Mouse (Mus musculus): ENCODE data around the gene Ptprm. TPM values are rescaled to one million over a fixed set of nuclear protein-coding genes. Genes with fewer than 3 reads are reported as not detected.

The Ptprm gene
- polyA plus RNA-seq, 1 experiment from 2014 or later, result 19.9 TPM

DNA sequence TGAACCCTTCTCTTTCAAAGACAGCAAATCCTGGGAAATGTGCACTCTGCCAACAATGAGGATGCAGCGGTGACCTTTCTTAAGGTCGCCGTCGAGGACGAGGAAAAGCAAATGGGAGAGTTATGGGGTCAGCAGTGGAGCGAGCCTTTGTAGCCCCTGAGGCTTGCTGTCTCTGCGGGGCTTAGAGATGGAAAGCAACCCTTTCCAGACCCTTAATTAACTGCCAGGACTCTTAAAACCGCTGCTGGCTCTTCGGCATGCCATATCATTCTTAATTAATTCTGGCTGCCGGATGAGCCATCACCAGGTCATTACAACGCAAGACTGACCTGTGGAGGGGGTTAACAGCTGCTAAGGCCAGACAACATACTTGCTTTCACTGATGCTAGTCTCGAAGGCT is 568.1 kb downstream of the Ptprm start:
- WGBS, result 31% methylated on average over 12 of the region's 12 CpGs
- Histone ChIP-seq H3K27me3 (replicated peaks; ENCODE audit: control insufficient read depth, insufficient read depth, low read length) (no peaks in the 10 kb centered on the region), H3K4me2 (ENCODE audit: low read length) (no peak overlapping the region), H3K36me3 (ENCODE audit: control insufficient read depth, insufficient read depth, low read length) (no peaks in the 10 kb centered on the region), H3K9ac (ENCODE audit: low read depth, low read length) (no peak overlapping the region), H3K4me3 (ENCODE audit: low read length) (no peak overlapping the region), H3K4me1 (ENCODE audit: control insufficient read depth, insufficient read depth, low read depth, low read length) (no peaks in the 10 kb centered on the region), H3K9me3 (ENCODE audit: control insufficient read depth, low read length) (no peaks in the 10 kb centered on the region), H3K27ac (ENCODE audit: low read depth, low read length) (no peak overlapping the region)
- no peak for ATAC-seq

DNA sequence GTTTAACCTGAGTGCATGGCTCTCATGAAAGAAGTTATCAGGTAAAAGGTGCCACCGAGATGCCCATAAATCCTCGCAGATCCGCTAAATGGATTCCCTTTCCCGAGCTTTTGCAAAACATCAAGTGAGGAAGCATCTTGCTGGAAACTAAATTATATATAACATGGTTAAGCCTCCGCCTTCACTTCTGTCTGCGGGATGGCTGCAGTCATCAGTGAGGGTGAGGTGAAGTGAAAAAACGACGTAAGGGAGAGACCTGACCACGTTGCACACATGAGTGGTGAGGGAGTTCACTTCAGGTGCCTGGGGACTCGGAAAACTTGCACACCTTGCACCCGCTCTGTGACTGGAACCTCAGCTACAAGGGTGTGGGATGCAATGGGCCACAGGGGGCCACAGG is 568.7 kb downstream of the Ptprm start:
- Histone ChIP-seq H3K9ac (ENCODE audit: low read depth, low read length) (no peak overlapping the region), H3K4me3 (ENCODE audit: low read length) (no peak overlapping the region), H3K9me3 (ENCODE audit: control insufficient read depth, low read length) (no peaks in the 10 kb centered on the region), H3K36me3 (ENCODE audit: control insufficient read depth, insufficient read depth, low read length) (no peaks in the 10 kb centered on the region), H3K27me3 (replicated peaks; ENCODE audit: control insufficient read depth, insufficient read depth, low read length) (no peaks in the 10 kb centered on the region), H3K4me1 (ENCODE audit: control insufficient read depth, insufficient read depth, low read depth, low read length) (no peaks in the 10 kb centered on the region), H3K27ac (ENCODE audit: low read depth, low read length) (no peak overlapping the region), H3K4me2 (ENCODE audit: low read length) (no peak overlapping the region)
- ATAC-seq, result no peak
- 86% methylated on average over 11 of the region's 11 CpGs for WGBS

DNA sequence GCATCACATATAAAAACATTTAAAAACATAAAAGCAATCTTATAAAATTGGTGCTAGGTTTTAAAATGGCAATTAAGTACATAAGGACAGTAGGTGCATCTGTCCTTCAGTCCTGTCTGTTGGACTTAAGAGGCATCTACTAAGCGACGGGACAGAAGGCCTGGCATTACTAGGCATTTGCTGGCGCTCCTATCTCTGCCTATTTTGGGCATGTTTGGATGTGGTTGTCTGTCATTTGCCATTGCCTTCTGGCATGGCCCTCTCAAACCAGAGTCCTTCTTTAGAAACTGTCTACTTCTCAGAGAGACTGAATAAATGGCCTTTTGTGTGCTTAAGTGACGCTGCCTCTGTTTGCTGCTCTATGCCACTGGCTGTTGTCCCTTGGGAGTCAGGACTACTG is 570.7 kb downstream of the Ptprm start:
- Histone ChIP-seq H3K36me3 (ENCODE audit: control insufficient read depth, insufficient read depth, low read length) (no peaks in the 10 kb centered on the region), H3K4me1 (ENCODE audit: control insufficient read depth, insufficient read depth, low read depth, low read length) (no peaks in the 10 kb centered on the region), H3K9me3 (ENCODE audit: control insufficient read depth, low read length) (no peaks in the 10 kb centered on the region), H3K4me3 (ENCODE audit: low read length) (no peak overlapping the region), H3K27me3 (replicated peaks; ENCODE audit: control insufficient read depth, insufficient read depth, low read length) (no peaks in the 10 kb centered on the region), H3K9ac (ENCODE audit: low read depth, low read length) (no peak overlapping the region), H3K27ac (ENCODE audit: low read depth, low read length) (no peak overlapping the region), H3K4me2 (ENCODE audit: low read length) (no peak overlapping the region)
- ATAC-seq, result no peak
- 83% methylated on average over 4 of the region's 4 CpGs for WGBS

DNA sequence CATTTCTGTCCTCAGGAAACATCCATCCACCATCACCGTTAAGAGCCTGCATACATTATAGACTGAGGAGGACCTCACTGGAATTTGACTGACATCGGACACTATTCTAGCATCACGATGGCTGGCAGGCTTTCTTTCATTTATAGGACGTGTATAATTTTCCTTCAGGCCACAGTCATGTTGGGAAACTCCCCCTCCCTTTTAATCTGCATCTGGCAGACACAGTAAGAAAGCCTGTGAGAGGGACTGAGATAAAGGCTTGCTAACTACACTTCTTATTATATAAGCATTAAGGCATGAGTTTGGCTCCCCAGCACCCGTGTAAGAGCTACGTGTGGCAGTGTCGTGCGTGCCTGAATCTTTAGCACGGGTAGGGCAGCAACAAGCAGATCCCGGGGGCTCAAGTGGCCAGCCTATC is 571.2 kb downstream of the Ptprm start:
- Histone ChIP-seq H3K4me1 (ENCODE audit: control insufficient read depth, insufficient read depth, low read depth, low read length) (no peaks in the 10 kb centered on the region), H3K4me2 (ENCODE audit: low read length) (no peak overlapping the region), H3K4me3 (ENCODE audit: low read length) (no peak overlapping the region), H3K36me3 (ENCODE audit: control insufficient read depth, insufficient read depth, low read length) (no peaks in the 10 kb centered on the region), H3K27me3 (replicated peaks; ENCODE audit: control insufficient read depth, insufficient read depth, low read length) (no peaks in the 10 kb centered on the region), H3K9me3 (ENCODE audit: control insufficient read depth, low read length) (no peaks in the 10 kb centered on the region), H3K27ac (ENCODE audit: low read depth, low read length) (no peak overlapping the region), H3K9ac (ENCODE audit: low read depth, low read length) (no peak overlapping the region)
- ATAC-seq, result no peak; the same call in 1 of the 2 replicates
- 54% methylated on average over 10 of the region's 10 CpGs for WGBS

DNA sequence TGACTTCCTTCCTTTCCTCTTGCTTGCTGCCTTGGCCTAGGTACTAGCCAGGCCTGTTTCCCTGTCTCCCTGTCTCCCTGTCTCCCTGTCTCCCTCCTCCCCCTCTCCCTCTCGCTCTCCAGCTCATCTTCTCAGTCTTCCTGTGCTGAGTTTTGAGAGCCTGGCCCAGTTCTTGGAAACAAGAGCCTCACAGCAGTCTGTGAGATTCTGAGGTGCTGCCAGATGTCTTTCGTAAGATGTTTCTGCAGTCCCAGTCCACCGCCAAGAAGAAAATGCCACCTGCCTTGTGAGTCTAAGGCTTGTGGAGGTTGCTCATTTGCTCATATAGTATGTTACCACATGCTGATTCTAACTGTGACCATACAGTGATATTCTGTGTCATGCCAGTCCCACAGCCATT is 572.3 kb downstream of the Ptprm start:
- no peaks in the 10 kb centered on the region for H3K9me3 ChIP-seq (ENCODE audit: control insufficient read depth, low read length)
- no peak overlapping the region for H3K9ac ChIP-seq (ENCODE audit: low read depth, low read length)
- no peak overlapping the region for H3K4me3 ChIP-seq (ENCODE audit: low read length)
- H3K27me3 ChIP-seq (replicated peaks; ENCODE audit: control insufficient read depth, insufficient read depth, low read length), result no peaks in the 10 kb centered on the region
- H3K36me3 ChIP-seq (ENCODE audit: control insufficient read depth, insufficient read depth, low read length), result no peaks in the 10 kb centered on the region
- ATAC-seq, result no peak
- 82% methylated on average over 3 of the region's 3 CpGs for WGBS
- no peak overlapping the region for H3K27ac ChIP-seq (ENCODE audit: low read depth, low read length)
- no peak overlapping the region for H3K4me2 ChIP-seq (ENCODE audit: low read length)
- no peaks in the 10 kb centered on the region for H3K4me1 ChIP-seq (ENCODE audit: control insufficient read depth, insufficient read depth, low read depth, low read length)

DNA sequence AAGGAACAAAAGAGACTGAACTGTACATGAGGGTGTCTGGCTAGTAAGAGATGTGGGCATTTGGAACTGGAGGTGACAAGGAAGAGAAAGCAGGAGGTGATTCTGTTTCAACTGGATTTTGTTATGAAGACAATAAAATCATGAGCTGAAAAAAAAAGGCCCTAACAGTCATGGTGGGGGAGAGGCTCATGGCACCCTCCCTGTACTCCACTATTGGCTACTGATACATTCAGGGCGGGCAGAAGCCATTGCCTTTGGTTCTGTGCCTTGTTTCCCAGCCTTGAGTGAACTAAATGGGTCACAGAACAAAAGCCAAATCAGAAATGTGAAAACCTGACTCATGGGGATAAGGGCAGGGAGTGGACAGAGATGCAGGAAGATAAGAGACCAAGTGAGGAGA is 575.2 kb downstream of the Ptprm start:
- 82% methylated on average over 1 of the region's 1 CpGs for WGBS
- H3K9me3 ChIP-seq (ENCODE audit: control insufficient read depth, low read length), result no peaks in the 10 kb centered on the region
- no peak overlapping the region for H3K4me3 ChIP-seq (ENCODE audit: low read length)
- H3K4me2 ChIP-seq (ENCODE audit: low read length), result no peak overlapping the region
- no peaks in the 10 kb centered on the region for H3K27me3 ChIP-seq (replicated peaks; ENCODE audit: control insufficient read depth, insufficient read depth, low read length)
- H3K27ac ChIP-seq (ENCODE audit: low read depth, low read length), result no peak overlapping the region
- ATAC-seq, result no peak
- no peaks in the 10 kb centered on the region for H3K4me1 ChIP-seq (ENCODE audit: control insufficient read depth, insufficient read depth, low read depth, low read length)
- no peaks in the 10 kb centered on the region for H3K36me3 ChIP-seq (ENCODE audit: control insufficient read depth, insufficient read depth, low read length)
- no peak overlapping the region for H3K9ac ChIP-seq (ENCODE audit: low read depth, low read length)

DNA sequence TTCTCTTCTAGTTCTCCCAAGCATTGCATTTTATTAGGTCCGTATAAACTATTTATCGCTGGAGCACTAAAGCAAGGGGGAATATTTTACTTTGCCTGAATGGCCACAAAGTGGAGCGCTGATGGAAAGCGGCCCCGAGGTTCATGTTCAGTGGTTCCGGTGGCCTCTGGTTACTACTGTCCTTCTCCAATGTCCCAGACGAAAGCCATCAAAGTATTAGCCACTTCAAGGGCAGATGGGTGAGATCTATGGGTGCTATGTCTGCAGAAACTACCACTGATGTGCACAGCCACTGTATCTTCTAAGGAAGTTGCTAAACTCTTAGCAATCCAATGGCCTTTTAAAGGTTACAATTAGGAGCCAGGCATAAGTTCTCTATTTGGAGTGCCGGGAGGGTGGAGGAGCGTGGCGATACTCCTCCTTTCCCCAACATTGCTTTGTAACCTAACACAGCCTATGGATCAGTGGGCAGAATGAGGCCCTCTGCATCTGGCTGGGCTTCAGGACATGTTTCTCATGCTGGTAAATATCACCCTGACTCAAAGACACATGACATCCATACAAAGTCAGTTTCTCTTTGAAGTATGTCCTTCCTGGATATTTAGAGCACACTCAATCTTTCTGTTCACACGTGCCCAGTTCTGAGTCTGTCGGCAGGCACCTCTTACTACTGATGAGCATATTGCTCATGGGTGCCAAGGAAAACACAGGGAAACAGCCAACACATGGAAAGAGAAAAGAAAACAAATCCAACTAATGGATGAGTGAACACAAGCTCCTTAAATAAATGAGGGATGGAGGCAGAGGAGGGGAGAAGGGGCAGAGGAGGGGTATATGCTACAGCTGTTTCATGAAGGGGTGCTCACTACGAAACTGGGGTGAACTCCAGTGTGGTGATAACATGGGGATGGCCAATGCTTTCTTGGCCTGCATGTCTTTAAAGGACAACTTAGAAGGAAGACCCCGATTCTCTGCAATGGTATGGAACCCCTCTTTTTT is 584.6 kb downstream of the Ptprm start:
- Histone ChIP-seq H3K36me3 (ENCODE audit: control insufficient read depth, insufficient read depth, low read length) (no peaks in the 10 kb centered on the region), H3K4me1 (ENCODE audit: control insufficient read depth, insufficient read depth, low read depth, low read length) (no peaks in the 10 kb centered on the region), H3K9ac (ENCODE audit: low read depth, low read length) (no peak overlapping the region), H3K4me3 (ENCODE audit: low read length) (no peak overlapping the region), H3K27ac (ENCODE audit: low read depth, low read length) (no peak overlapping the region), H3K4me2 (ENCODE audit: low read length) (no peak overlapping the region), H3K27me3 (replicated peaks; ENCODE audit: control insufficient read depth, insufficient read depth, low read length) (no peaks in the 10 kb centered on the region), H3K9me3 (ENCODE audit: control insufficient read depth, low read length) (no peaks in the 10 kb centered on the region)
- ATAC-seq, result no peak
- 80% methylated on average over 14 of the region's 14 CpGs for WGBS

DNA sequence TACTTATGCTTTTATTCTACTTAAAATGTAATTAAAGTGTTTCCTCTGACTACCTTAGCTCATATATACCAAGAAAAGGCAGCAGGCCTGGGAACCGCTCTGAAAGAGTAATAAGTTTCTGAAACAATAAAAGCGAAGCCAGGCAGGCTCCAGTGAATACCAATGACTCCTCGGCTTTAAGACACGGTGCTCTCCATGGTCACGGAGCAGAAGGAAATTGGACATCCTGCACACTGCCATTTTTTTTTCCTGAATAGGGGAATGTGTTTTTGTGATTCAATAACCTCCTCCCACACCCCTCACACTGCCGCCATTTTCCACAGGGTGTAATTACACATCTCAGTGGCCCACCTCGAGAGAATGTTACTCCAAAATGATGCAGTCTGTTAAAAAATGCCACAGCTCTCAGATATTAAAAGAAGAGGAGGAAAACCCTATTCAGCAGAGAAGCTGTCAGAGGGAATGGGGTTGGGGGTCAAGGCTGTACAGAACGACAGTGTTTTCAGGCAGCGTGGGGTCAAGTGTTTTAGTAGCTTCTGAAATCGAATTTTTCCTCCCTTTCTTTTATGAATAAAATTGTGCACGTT is 585.5 kb downstream of the Ptprm start:
- Histone ChIP-seq H3K36me3 (ENCODE audit: control insufficient read depth, insufficient read depth, low read length) (no peaks in the 10 kb centered on the region), H3K4me2 (ENCODE audit: low read length) (no peak overlapping the region), H3K9ac (ENCODE audit: low read depth, low read length) (no peak overlapping the region), H3K4me1 (ENCODE audit: control insufficient read depth, insufficient read depth, low read depth, low read length) (no peaks in the 10 kb centered on the region), H3K9me3 (ENCODE audit: control insufficient read depth, low read length) (no peaks in the 10 kb centered on the region), H3K4me3 (ENCODE audit: low read length) (no peak overlapping the region), H3K27me3 (replicated peaks; ENCODE audit: control insufficient read depth, insufficient read depth, low read length) (no peaks in the 10 kb centered on the region), H3K27ac (ENCODE audit: low read depth, low read length) (0 out of 2 replicates have a peak overlapping the region, but pooled peaks have one; percentile 4)
- peak; percentile 60; the same call in 1 of the 2 replicates for ATAC-seq
- 26% methylated on average over 11 of the region's 11 CpGs for WGBS

DNA sequence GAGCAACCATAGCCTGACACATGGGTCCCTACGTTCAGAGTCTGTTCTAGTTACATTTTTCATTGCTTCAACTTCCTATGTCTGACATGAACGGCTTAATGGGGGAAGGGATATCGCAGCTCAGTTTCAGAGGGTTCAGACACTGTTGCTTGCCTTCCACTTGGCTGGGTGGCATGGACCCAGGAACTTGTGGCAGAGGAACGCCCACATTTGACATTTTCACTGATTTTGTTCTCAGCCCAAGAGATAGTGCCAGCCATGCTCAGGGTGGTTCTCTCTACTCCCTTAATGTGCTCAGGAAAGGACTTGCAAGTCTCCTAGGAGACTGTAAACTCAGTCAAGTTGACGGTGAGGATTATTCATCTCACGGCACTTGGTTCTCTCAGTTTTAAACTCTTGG is 588.1 kb downstream of the Ptprm start:
- no peak for ATAC-seq
- H3K9me3 ChIP-seq (ENCODE audit: control insufficient read depth, low read length), result no peaks in the 10 kb centered on the region
- no peaks in the 10 kb centered on the region for H3K36me3 ChIP-seq (ENCODE audit: control insufficient read depth, insufficient read depth, low read length)
- H3K9ac ChIP-seq (ENCODE audit: low read depth, low read length), result no peak overlapping the region
- H3K4me3 ChIP-seq (ENCODE audit: low read length), result no peak overlapping the region
- H3K4me1 ChIP-seq (ENCODE audit: control insufficient read depth, insufficient read depth, low read depth, low read length), result peaks cover 14% of the 10 kb centered on the region
- 83% methylated on average over 6 of the region's 6 CpGs for WGBS
- no peak overlapping the region for H3K27ac ChIP-seq (ENCODE audit: low read depth, low read length)
- no peak overlapping the region for H3K4me2 ChIP-seq (ENCODE audit: low read length)
- H3K27me3 ChIP-seq (replicated peaks; ENCODE audit: control insufficient read depth, insufficient read depth, low read length), result no peaks in the 10 kb centered on the region

Data from hindbrain, embryonic 16.5 days (tissue).